Mouse (Mus musculus): ENCODE measurements at regions not wholly inside any gene's neighbourhood (a gene's known extent, or its start where the extent isn't known, plus 50 kb on each side); places are given as distances from the start of the nearest gene placed in this dataset.

GRCm38 (mm10) chr1:190452115-190452842 lies 281.8 kb upstream of the Prox1 start:
- Histone ChIP-seq H3K9ac (ENCODE audit: low read length) (no peak overlapping the region), H3K9me3 (replicated peaks; ENCODE audit: control insufficient read depth, low read length) (no peaks in the 10 kb centered on the region), H3K4me3 (ENCODE audit: low read depth, low read length) (no peak overlapping the region), H3K27me3 (replicated peaks; ENCODE audit: control insufficient read depth, insufficient read depth, low read length) (no peaks in the 10 kb centered on the region), H3K4me2 (ENCODE audit: low read length) (no peak overlapping the region), H3K4me1 (ENCODE audit: control insufficient read depth, insufficient read depth, low read length) (no peaks in the 10 kb centered on the region), H3K27ac (ENCODE audit: low read depth, low read length) (no peak overlapping the region), H3K36me3 (ENCODE audit: control insufficient read depth, insufficient read depth, low read length) (no peaks in the 10 kb centered on the region)
- 66% methylated on average over 11 of the region's 11 CpGs for WGBS
- DNase-seq (ENCODE audit: low spot score) = no peak
- no peak for ATAC-seq

DNA sequence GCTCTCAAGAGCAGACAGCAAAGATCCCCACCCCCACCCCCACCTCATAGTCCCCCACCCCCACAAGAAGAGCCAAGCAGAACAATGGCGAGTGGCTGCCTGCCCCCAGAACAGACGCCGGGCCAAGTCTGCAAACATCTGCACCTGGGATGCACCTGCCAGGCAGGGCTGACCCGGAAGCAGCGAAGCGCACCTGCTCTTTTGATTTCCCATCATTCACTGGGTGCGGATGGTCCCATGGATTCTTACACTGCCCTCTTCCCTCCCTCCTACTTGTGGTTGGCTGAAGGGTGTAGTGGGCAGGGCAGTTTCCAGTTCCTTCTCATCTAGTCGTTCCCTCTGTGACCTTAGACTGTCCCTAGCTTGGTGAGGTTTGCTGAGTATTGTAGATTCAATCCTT lies 277.7 kb upstream of the Prox1 start:
- ATAC-seq = no peak
- no peak for DNase-seq (ENCODE audit: low spot score)
- no peaks in the 10 kb centered on the region for H3K36me3 ChIP-seq (ENCODE audit: control insufficient read depth, insufficient read depth, low read length)
- H3K4me2 ChIP-seq (ENCODE audit: low read length) = no peak overlapping the region
- no peaks in the 10 kb centered on the region for H3K4me1 ChIP-seq (ENCODE audit: control insufficient read depth, insufficient read depth, low read length)
- no peak overlapping the region for H3K9ac ChIP-seq (ENCODE audit: low read length)
- H3K4me3 ChIP-seq (ENCODE audit: low read depth, low read length) = no peak overlapping the region
- H3K9me3 ChIP-seq (replicated peaks; ENCODE audit: control insufficient read depth, low read length) = no peaks in the 10 kb centered on the region
- 39% methylated on average over 8 of the region's 8 CpGs for WGBS
- no peaks in the 10 kb centered on the region for H3K27me3 ChIP-seq (replicated peaks; ENCODE audit: control insufficient read depth, insufficient read depth, low read length)
- no peak overlapping the region for H3K27ac ChIP-seq (ENCODE audit: low read depth, low read length)

GRCm38 (mm10) chr1:190447253-190447652 lies 276.7 kb upstream of the Prox1 start:
- Histone ChIP-seq H3K27me3 (replicated peaks; ENCODE audit: control insufficient read depth, insufficient read depth, low read length) (no peaks in the 10 kb centered on the region), H3K4me1 (ENCODE audit: control insufficient read depth, insufficient read depth, low read length) (no peaks in the 10 kb centered on the region), H3K36me3 (ENCODE audit: control insufficient read depth, insufficient read depth, low read length) (no peaks in the 10 kb centered on the region), H3K27ac (ENCODE audit: low read depth, low read length) (no peak overlapping the region), H3K9me3 (replicated peaks; ENCODE audit: control insufficient read depth, low read length) (no peaks in the 10 kb centered on the region), H3K9ac (ENCODE audit: low read length) (no peak overlapping the region), H3K4me3 (ENCODE audit: low read depth, low read length) (no peak overlapping the region), H3K4me2 (ENCODE audit: low read length) (no peak overlapping the region)
- ATAC-seq (no peak), DNase-seq (ENCODE audit: low spot score) (no peak)
- WGBS = 80% methylated on average over 7 of the region's 7 CpGs

- 53% methylated on average over 5 of the region's 5 CpGs for WGBS
- Histone ChIP-seq H3K9me3 (replicated peaks; ENCODE audit: control insufficient read depth, low read length) (no peaks in the 10 kb centered on the region), H3K27me3 (replicated peaks; ENCODE audit: control insufficient read depth, insufficient read depth, low read length) (no peaks in the 10 kb centered on the region), H3K4me3 (ENCODE audit: low read depth, low read length) (no peak overlapping the region), H3K9ac (ENCODE audit: low read length) (no peak overlapping the region), H3K36me3 (ENCODE audit: control insufficient read depth, insufficient read depth, low read length) (no peaks in the 10 kb centered on the region), H3K4me1 (ENCODE audit: control insufficient read depth, insufficient read depth, low read length) (no peaks in the 10 kb centered on the region), H3K4me2 (ENCODE audit: low read length) (no peak overlapping the region), H3K27ac (ENCODE audit: low read depth, low read length) (no peak overlapping the region)
- ATAC-seq = no peak
- DNase-seq (ENCODE audit: low spot score) = no peak
These were observed 276.2 kb upstream of the Prox1 start for GRCm38 (mm10) chr1:190446676-190447075.

DNA sequence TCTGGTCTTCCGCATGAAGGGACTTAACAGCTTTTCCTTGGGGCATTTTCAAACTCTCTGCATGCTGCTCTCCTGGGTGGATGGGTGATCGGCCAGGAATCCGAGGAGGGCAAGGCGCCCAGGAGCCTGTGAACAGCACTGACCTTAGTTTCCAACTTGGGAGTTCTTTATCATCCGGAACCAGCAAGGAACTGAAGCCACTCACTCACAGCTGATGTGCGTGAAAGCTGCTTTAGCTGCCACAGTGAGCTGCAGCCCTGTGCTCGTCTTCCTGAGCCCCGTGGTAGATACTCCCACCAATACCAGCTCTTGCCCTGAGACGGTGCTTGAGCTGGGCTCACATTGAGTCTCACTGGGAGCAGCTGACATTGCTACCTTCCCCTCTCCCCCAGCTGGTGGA lies 273.9 kb upstream of the Prox1 start:
- no peak for DNase-seq (ENCODE audit: low spot score)
- H3K27me3 ChIP-seq (replicated peaks; ENCODE audit: control insufficient read depth, insufficient read depth, low read length) = no peaks in the 10 kb centered on the region
- H3K4me2 ChIP-seq (ENCODE audit: low read length) = no peak overlapping the region
- no peak overlapping the region for H3K9ac ChIP-seq (ENCODE audit: low read length)
- H3K27ac ChIP-seq (ENCODE audit: low read depth, low read length) = no peak overlapping the region
- no peaks in the 10 kb centered on the region for H3K36me3 ChIP-seq (ENCODE audit: control insufficient read depth, insufficient read depth, low read length)
- H3K4me1 ChIP-seq (ENCODE audit: control insufficient read depth, insufficient read depth, low read length) = no peaks in the 10 kb centered on the region
- ATAC-seq = no peak
- no peaks in the 10 kb centered on the region for H3K9me3 ChIP-seq (replicated peaks; ENCODE audit: control insufficient read depth, low read length)
- H3K4me3 ChIP-seq (ENCODE audit: low read depth, low read length) = no peak overlapping the region
- 64% methylated on average over 9 of the region's 9 CpGs for WGBS

GRCm38 (mm10) chr1:190443234-190443633 lies 272.7 kb upstream of the Prox1 start:
- H3K9me3 ChIP-seq (replicated peaks; ENCODE audit: control insufficient read depth, low read length) = no peaks in the 10 kb centered on the region
- no peaks in the 10 kb centered on the region for H3K27me3 ChIP-seq (replicated peaks; ENCODE audit: control insufficient read depth, insufficient read depth, low read length)
- H3K4me1 ChIP-seq (ENCODE audit: control insufficient read depth, insufficient read depth, low read length) = no peaks in the 10 kb centered on the region
- no peaks in the 10 kb centered on the region for H3K36me3 ChIP-seq (ENCODE audit: control insufficient read depth, insufficient read depth, low read length)
- no peak overlapping the region for H3K4me3 ChIP-seq (ENCODE audit: low read depth, low read length)
- no peak overlapping the region for H3K27ac ChIP-seq (ENCODE audit: low read depth, low read length)
- no peak overlapping the region for H3K9ac ChIP-seq (ENCODE audit: low read length)
- no peak overlapping the region for H3K4me2 ChIP-seq (ENCODE audit: low read length)
- DNase-seq (ENCODE audit: low spot score) = no peak
- 92% methylated on average over 3 of the region's 3 CpGs for WGBS
- ATAC-seq = no peak

- H3K9ac ChIP-seq (ENCODE audit: low read length) = no peak overlapping the region
- no peaks in the 10 kb centered on the region for H3K36me3 ChIP-seq (ENCODE audit: control insufficient read depth, insufficient read depth, low read length)
- H3K4me2 ChIP-seq (ENCODE audit: low read length) = no peak overlapping the region
- no peak for DNase-seq (ENCODE audit: low spot score)
- H3K9me3 ChIP-seq (replicated peaks; ENCODE audit: control insufficient read depth, low read length) = no peaks in the 10 kb centered on the region
- H3K27me3 ChIP-seq (replicated peaks; ENCODE audit: control insufficient read depth, insufficient read depth, low read length) = no peaks in the 10 kb centered on the region
- no peaks in the 10 kb centered on the region for H3K4me1 ChIP-seq (ENCODE audit: control insufficient read depth, insufficient read depth, low read length)
- no peak overlapping the region for H3K27ac ChIP-seq (ENCODE audit: low read depth, low read length)
- ATAC-seq = no peak
- 86% methylated on average over 4 of the region's 4 CpGs for WGBS
- no peak overlapping the region for H3K4me3 ChIP-seq (ENCODE audit: low read depth, low read length)
These were observed 271.7 kb upstream of the Prox1 start for GRCm38 (mm10) chr1:190442166-190442565.

- DNase-seq (ENCODE audit: low spot score) (no peak), ATAC-seq (no peak)
- Histone ChIP-seq H3K27me3 (replicated peaks; ENCODE audit: control insufficient read depth, insufficient read depth, low read length) (no peaks in the 10 kb centered on the region), H3K36me3 (ENCODE audit: control insufficient read depth, insufficient read depth, low read length) (no peaks in the 10 kb centered on the region), H3K4me3 (ENCODE audit: low read depth, low read length) (no peak overlapping the region), H3K4me1 (ENCODE audit: control insufficient read depth, insufficient read depth, low read length) (no peaks in the 10 kb centered on the region), H3K27ac (ENCODE audit: low read depth, low read length) (no peak overlapping the region), H3K9me3 (replicated peaks; ENCODE audit: control insufficient read depth, low read length) (no peaks in the 10 kb centered on the region), H3K9ac (ENCODE audit: low read length) (no peak overlapping the region), H3K4me2 (ENCODE audit: low read length) (no peak overlapping the region)
- WGBS = 98% methylated on average over 2 of the region's 2 CpGs
These were observed 268.3 kb upstream of the Prox1 start for GRCm38 (mm10) chr1:190438789-190439188.

GRCm38 (mm10) chr1:190422874-190423273 lies 252.4 kb upstream of the Prox1 start:
- H3K27me3 ChIP-seq (replicated peaks; ENCODE audit: control insufficient read depth, insufficient read depth, low read length) = no peaks in the 10 kb centered on the region
- 19% methylated on average over 9 of the region's 9 CpGs for WGBS
- ATAC-seq = peak; percentile 79

More at GRCm38 (mm10) chr1:190422874-190423273, 252.4 kb upstream of the Prox1 start:
- H3K4me1 ChIP-seq (ENCODE audit: control insufficient read depth, insufficient read depth, low read length) = no peaks in the 10 kb centered on the region; the same call in 1 of the 2 replicates
- no peaks in the 10 kb centered on the region for H3K36me3 ChIP-seq (ENCODE audit: control insufficient read depth, insufficient read depth, low read length)
- H3K4me3 ChIP-seq (ENCODE audit: low read depth, low read length) = no peak overlapping the region
- H3K9ac ChIP-seq (ENCODE audit: low read length) = no peak overlapping the region
- peak; percentile 87 for DNase-seq (ENCODE audit: low spot score)
- no peaks in the 10 kb centered on the region for H3K9me3 ChIP-seq (replicated peaks; ENCODE audit: control insufficient read depth, low read length)
- H3K27ac ChIP-seq (ENCODE audit: low read depth, low read length) = no peak overlapping the region
- H3K4me2 ChIP-seq (ENCODE audit: low read length) = no peak overlapping the region

Measured in forebrain, embryonic 14.5 days (tissue).